Mouse (Mus musculus): Measurements from ENCODE around the gene Mob3c. TPM values are rescaled to one million over a fixed set of nuclear protein-coding genes. Genes with fewer than 3 reads are reported as not detected.

Gene Mob3c
- polyA plus RNA-seq, 1 experiment = 7.2 TPM

DNA sequence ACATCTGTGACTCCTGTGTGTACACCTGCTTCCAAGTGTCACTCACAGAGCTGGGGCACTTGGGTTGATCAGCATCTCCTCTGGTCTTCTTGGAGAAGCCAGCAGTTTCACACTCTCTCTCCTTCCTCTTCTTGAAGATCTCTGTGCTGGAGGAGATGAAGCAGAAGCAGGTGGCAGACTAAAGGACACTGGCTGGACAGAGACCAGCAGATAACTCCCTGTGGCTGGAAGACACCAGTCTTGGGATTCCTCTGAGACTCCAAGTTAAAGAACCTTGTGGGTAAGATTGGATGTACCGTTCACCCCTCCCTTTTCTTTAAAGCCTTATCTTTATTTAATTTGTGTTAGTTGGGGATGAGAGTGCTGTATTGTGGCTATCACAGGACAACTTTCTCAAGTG, 20.2 kb downstream of the Mob3c start:
- TF ChIP-seq POLR2A (IDR thresholded peaks at IDR 0.05; ENCODE audit: low read depth, low read length) (no peak), CTCF (IDR thresholded peaks at IDR 0.05; ENCODE audit: borderline replicate concordance, insufficient read depth, low read length) (no peak)
- Histone ChIP-seq H3K4me3 (ENCODE audit: insufficient read depth, low read length) (no peak overlapping the region), H3K27ac (ENCODE audit: insufficient read depth, low read length) (no peak overlapping the region), H3K4me1 (ENCODE audit: control insufficient read depth, insufficient read depth, low read length) (0 out of 2 replicates have a peak, but pooled peaks cover 2% of the 10 kb centered on the region)

DNA sequence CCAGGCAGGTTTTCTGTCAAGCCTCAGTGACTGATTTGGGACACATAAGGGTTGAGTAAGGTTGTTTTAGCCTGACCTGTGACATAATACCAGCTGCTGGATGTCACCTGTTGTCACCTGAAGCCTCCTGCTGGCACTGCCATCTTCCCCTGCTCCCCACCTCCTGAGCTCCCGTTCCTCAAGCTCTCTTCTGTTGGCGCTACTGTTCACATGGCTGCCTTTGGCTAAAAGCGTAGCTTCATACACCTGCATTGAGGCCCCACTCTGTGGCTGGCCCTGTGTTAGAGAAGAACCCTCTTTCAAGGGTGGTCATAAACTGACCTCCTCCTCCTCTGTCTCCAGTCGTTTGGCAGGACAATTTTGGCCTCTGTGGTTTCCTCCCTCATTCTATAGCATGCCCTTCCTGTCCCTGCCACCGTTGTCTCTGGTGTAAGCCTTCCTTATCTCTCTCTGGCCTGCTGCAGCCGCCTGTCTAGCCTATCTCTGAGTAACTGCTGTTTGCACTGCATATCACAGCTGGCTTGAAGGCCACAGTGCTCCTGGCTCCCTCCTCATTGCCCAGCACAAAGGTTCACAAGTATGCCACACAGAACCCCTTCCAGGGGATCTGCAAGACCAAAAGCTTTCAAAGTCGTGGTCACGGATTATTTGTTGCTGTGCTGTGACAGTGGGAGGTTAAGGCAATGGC, 21.2 kb downstream of the Mob3c start:
- Histone ChIP-seq H3K4me1 (ENCODE audit: control insufficient read depth, insufficient read depth, low read length) (0 out of 2 replicates have a peak, but pooled peaks cover 2% of the 10 kb centered on the region), H3K27ac (ENCODE audit: insufficient read depth, low read length) (no peak overlapping the region), H3K4me3 (ENCODE audit: insufficient read depth, low read length) (no peak overlapping the region)
- TF ChIP-seq CTCF (IDR thresholded peaks at IDR 0.05; ENCODE audit: borderline replicate concordance, insufficient read depth, low read length) = no peak
- TF ChIP-seq POLR2A (IDR thresholded peaks at IDR 0.05; ENCODE audit: low read depth, low read length) = no peak

DNA sequence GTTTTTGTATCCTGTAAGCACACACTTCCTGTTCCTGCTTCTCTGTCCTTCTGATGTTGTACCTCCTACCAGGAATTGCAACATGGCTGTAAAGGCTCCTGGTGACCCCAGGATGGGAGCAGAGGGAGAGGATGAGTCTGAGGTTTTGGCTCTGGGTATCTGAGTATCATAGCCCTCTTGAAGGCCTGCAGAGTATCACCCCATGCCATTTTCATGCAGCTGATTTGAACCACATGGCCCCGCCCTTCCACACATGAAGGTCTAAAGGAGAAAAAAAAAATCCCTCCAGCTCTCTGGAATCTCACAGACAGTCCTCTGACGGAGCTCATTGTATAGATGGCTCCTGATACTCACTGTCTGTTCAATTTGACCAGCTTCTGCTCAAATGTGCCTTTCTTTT, 22.2 kb downstream of the Mob3c start:
- Histone ChIP-seq H3K27ac (ENCODE audit: insufficient read depth, low read length) (no peak overlapping the region), H3K4me3 (ENCODE audit: insufficient read depth, low read length) (no peak overlapping the region)
- TF ChIP-seq CTCF (IDR thresholded peaks at IDR 0.05; ENCODE audit: borderline replicate concordance, insufficient read depth, low read length) = no peak
- no peak for TF ChIP-seq POLR2A (IDR thresholded peaks at IDR 0.05; ENCODE audit: low read depth, low read length)

DNA sequence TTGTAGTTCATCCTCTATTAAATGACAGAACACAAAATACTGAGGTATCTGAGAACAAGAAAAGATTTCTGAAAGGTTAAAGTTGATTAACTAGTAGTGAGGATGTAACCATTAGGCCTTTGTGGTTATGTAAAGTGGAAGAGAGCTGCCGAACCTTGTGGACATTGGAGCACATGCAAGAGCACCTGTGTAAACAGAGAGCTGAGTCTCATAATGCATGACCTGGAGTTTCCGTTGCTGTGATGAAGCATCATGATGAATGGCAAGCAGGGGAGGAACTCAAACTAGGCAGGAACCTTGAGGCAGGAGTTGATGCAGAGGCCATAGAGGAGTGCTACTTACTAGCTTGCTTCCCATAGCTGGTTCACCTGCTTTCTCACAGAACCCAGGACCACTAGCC, 22.7 kb downstream of the Mob3c start:
- Histone ChIP-seq H3K4me3 (ENCODE audit: insufficient read depth, low read length) (no peak overlapping the region), H3K27ac (ENCODE audit: insufficient read depth, low read length) (no peak overlapping the region), H3K4me1 (ENCODE audit: control insufficient read depth, insufficient read depth, low read length) (0 out of 2 replicates have a peak, but pooled peaks cover 2% of the 10 kb centered on the region)
- TF ChIP-seq CTCF (IDR thresholded peaks at IDR 0.05; ENCODE audit: borderline replicate concordance, insufficient read depth, low read length) (no peak), POLR2A (IDR thresholded peaks at IDR 0.05; ENCODE audit: low read depth, low read length) (no peak)

More for the DNA sequence above, 22.2 kb downstream of the Mob3c start:
- 0 out of 2 replicates have a peak, but pooled peaks cover 2% of the 10 kb centered on the region for H3K4me1 ChIP-seq (ENCODE audit: control insufficient read depth, insufficient read depth, low read length)

DNA sequence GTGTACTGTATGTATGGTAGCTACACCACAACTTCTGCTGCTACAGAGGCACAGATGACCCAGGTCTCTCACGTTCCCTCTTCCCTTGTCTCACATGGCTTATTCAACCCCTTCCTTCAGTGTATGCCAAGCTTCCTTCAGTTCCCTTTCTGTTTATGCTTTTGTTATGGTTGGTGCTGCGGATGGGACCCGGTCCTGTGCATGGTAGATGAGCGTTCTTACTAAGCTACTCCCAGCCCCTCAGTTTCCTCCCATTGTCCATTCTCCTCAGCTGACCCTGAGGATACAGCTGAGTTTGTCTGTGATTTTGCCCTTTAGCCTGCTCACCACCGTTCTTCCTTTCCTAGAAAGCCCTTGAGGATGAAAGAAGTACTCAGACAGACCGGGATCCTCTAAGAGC, 23.7 kb downstream of the Mob3c start:
- Histone ChIP-seq H3K4me3 (ENCODE audit: insufficient read depth, low read length) (no peak overlapping the region), H3K27ac (ENCODE audit: insufficient read depth, low read length) (no peak overlapping the region), H3K4me1 (ENCODE audit: control insufficient read depth, insufficient read depth, low read length) (0 out of 2 replicates have a peak, but pooled peaks cover 2% of the 10 kb centered on the region)
- TF ChIP-seq CTCF (IDR thresholded peaks at IDR 0.05; ENCODE audit: borderline replicate concordance, insufficient read depth, low read length) = no peak
- TF ChIP-seq POLR2A (IDR thresholded peaks at IDR 0.05; ENCODE audit: low read depth, low read length) = no peak

DNA sequence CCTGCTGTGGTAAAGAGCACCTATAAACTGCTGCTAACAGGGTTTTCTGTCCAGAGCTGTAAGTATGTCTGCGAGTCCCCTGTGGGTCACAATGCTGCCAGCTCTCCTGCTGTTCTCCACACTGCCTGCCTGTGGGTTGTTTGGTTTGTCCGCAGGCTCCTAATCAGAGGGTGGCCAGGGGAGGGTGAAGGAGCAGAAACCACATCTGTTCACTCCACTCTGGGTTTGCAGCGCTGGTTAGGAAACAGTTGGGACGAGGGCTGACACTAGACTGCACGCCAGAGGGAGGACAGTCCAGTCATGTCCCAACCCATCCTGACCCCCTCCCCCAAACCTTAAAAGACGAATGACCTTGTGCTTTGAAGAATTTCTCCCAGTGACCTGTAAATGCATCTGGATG, 27.2 kb downstream of the Mob3c start:
- Histone ChIP-seq H3K27ac (ENCODE audit: insufficient read depth, low read length) (no peak overlapping the region), H3K4me3 (ENCODE audit: insufficient read depth, low read length) (no peak overlapping the region)
- TF ChIP-seq POLR2A (IDR thresholded peaks at IDR 0.05; ENCODE audit: low read depth, low read length) (no peak), CTCF (IDR thresholded peaks at IDR 0.05; ENCODE audit: borderline replicate concordance, insufficient read depth, low read length) (no peak)

DNA sequence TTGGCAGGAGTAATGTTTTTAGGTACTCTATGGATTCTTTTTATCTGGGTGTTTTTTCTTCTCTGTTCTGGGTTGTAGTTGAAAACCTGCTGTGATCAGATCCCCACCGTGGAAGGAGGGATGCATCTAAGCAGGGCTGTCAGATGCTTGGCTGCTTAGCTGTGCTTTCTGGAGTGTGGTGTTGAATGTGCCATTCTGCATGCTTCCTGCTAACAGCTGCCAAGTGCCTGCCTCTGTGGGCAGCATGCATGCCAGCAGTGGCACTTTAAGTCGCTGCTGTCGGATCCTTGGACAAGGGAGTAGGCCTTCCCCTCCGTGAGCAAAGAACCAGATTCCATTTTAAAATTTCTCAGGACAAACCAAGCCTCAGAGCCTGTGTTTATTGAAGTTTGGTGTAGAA, 27.7 kb downstream of the Mob3c start:
- Histone ChIP-seq H3K27ac (ENCODE audit: insufficient read depth, low read length) (no peak overlapping the region), H3K4me3 (ENCODE audit: insufficient read depth, low read length) (no peak overlapping the region), H3K4me1 (ENCODE audit: control insufficient read depth, insufficient read depth, low read length) (0 out of 2 replicates have a peak, but pooled peaks cover 1% of the 10 kb centered on the region)
- TF ChIP-seq POLR2A (IDR thresholded peaks at IDR 0.05; ENCODE audit: low read depth, low read length) = no peak
- TF ChIP-seq CTCF (IDR thresholded peaks at IDR 0.05; ENCODE audit: borderline replicate concordance, insufficient read depth, low read length) = no peak

More for the DNA sequence above, 27.2 kb downstream of the Mob3c start:
- H3K4me1 ChIP-seq (ENCODE audit: control insufficient read depth, insufficient read depth, low read length) = 0 out of 2 replicates have a peak, but pooled peaks cover 1% of the 10 kb centered on the region

DNA sequence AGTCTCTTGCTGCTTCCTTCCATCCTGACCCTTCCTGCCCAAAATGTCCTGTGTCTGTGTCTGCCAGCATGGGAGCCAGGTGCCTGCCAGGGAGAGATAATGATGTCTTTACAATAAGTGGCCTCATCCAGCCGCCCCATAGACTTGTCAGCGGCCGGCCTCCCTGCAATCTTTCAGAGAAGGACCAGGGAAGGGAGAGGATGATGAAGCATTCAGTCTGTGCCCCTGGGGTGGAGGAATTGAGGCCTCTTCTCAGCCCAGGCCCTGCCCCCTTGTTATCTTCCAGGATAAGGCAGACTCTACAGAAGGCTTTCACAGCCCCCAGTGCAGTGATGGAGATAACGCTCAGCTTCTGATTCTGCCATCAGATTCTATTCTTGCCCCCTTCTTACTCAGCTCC, 28.4 kb downstream of the Mob3c start:
- H3K27ac ChIP-seq (ENCODE audit: insufficient read depth, low read length) = no peak overlapping the region
- TF ChIP-seq CTCF (IDR thresholded peaks at IDR 0.05; ENCODE audit: borderline replicate concordance, insufficient read depth, low read length) (no peak), POLR2A (IDR thresholded peaks at IDR 0.05; ENCODE audit: low read depth, low read length) (no peak)

DNA sequence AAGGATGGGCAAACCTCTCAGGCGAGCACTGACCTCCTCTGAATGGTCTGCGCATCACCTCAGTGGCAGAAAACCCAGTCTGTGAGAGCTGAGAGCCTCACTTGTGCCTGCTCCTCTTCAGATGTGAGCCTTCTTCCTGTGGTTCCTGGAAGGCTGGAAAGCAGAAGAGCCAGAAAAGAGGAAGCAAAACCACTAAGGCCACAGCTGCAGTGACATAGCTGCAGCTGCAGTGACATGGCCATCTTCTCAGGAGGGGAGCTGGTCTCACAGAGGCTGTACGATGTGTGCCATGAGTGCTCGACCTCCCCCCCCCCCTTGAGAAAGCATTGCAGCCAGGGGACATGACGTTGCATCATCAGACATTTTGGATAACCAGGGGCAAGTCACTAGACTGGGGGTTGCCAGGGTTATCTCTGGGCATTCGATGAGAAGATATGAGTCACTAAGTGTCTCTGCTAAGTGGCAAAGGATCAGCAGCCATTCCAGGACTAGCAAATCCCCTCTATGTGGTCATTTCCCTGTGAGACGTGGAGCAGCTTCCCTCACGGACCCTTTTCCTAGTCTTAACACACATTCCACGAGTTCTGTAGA, 29.5 kb downstream of the Mob3c start:
- Histone ChIP-seq H3K4me1 (ENCODE audit: control insufficient read depth, insufficient read depth, low read length) (0 out of 2 replicates have a peak, but pooled peaks cover 1% of the 10 kb centered on the region), H3K4me3 (ENCODE audit: insufficient read depth, low read length) (no peak overlapping the region), H3K27ac (ENCODE audit: insufficient read depth, low read length) (no peak overlapping the region)
- TF ChIP-seq CTCF (IDR thresholded peaks at IDR 0.05; ENCODE audit: borderline replicate concordance, insufficient read depth, low read length) (no peak), POLR2A (IDR thresholded peaks at IDR 0.05; ENCODE audit: low read depth, low read length) (no peak)

More for the DNA sequence above, 28.4 kb downstream of the Mob3c start:
- H3K4me3 ChIP-seq (ENCODE audit: insufficient read depth, low read length) = no peak overlapping the region
- H3K4me1 ChIP-seq (ENCODE audit: control insufficient read depth, insufficient read depth, low read length) = 0 out of 2 replicates have a peak, but pooled peaks cover 1% of the 10 kb centered on the region

DNA sequence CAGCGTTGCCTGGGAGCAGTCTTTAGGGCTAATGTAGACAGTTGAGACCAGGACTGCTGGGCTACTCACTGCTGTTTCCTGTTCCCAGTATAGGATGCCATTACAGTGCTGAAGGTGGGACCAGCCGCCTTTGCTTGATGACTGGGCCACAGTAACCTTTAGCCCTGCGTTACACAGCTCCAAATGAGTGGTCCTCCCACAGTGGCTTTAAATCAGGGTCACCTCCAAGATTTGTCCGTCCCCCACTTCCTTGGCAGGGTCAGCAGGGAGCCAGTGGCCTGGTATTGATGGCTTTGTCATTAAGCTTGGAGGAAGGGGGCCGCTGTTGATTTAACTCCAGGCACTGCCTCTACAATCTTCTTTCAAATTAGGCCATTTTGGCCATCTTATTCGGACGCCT, 35.5 kb downstream of the Mob3c start:
- Histone ChIP-seq H3K4me1 (ENCODE audit: control insufficient read depth, insufficient read depth, low read length) (no peaks in the 10 kb centered on the region), H3K4me3 (ENCODE audit: insufficient read depth, low read length) (no peak overlapping the region), H3K27ac (ENCODE audit: insufficient read depth, low read length) (no peak overlapping the region)
- TF ChIP-seq POLR2A (IDR thresholded peaks at IDR 0.05; ENCODE audit: low read depth, low read length) (no peak), CTCF (IDR thresholded peaks at IDR 0.05; ENCODE audit: borderline replicate concordance, insufficient read depth, low read length) (no peak)
